Mouse (Mus musculus) sigmoid colon, adult 10 weeks (tissue): ENCODE measurements around the gene Tnc. TPM values are rescaled to one million over a fixed set of nuclear protein-coding genes. Genes with fewer than 3 reads are reported as not detected.

Source experiments
- polyA plus RNA-seq: library from polyadenylated mRNA; stranded (reverse); fragments of 350-450 nt; fragmentation: Illumina TruSeq; extraction: RNeasy Lipid Tissue Mini Kit (QIAGEN cat#74804); gene quantifications from one replicate; pipeline ENCODE4 v1.2.3, GENCODE M21; 2014; ENCODE audit warnings: low read depth, low replicate concordance

Tnc gene
- 27.2 TPM for polyA plus RNA-seq

DNA sequence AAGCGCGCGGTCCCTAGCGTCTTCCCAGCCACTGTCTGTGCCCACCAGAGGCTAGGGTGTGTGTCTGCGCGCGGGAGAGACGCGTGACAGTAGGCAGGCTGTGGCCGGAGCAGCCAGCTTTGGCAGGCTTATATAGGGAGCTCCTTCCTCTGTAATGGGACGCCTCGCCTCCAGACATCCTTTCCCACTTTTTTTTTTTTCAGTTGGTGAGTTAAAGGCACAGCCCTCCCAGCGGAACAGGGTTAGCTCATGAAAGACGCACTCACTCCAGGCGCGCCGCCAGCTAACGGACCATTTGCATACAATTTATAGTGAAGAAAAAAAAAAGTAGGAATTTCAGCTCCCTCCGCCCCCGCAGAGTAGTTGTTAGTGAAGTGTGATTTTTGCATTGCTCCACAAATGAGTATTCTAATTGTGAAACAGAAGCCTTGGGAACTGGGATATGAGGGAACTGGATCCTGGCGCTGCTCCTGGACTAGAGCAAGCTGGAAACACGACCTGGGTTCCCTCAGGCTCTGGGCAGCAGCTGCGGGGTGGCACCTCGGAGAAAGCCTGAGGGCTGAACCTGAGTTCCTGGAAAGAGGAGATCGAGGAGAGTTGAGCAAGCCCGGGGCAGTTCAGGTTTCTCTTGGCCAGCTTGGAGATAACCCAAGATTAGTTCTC, at the start of gene Tnc:
Tnc (minus strand) TSS at position 185 of the 663 bp plus-strand sequence.

Other genes starting within 250 kb of the Tnc start
- gene Tnfsf8, start 185.7 kb downstream of the Tnc start, polyA plus RNA-seq, result 1.2 TPM